In genomic region chr13:14064341-14065027, GRCm38 (mm10) we compare ENCODE assay signal across 9 mouse cellular contexts. TPM values are rescaled to one million over a fixed set of nuclear protein-coding genes. Genes with fewer than 3 reads are reported as not detected.
DNase-seq lines count a peak whose midpoint lies in the region; ATAC-seq lines count a peak whose summit lies in the region.
"Had no signal": no experiment of that assay in that cellular context is flagged by ENCODE, and none has a peak within 500 bp of the region (broad histone marks: within the 10 kb centered on the region; RNA-seq: fewer than 3 reads in every experiment).

No protein-coding gene starts in this region.

- no peaks in the 10 kb centered on the region for H3K27me3 ChIP-seq in limb, embryonic 15.5 days
- H3K27me3 ChIP-seq in midbrain, embryonic 15.5 days (replicated peaks), result no peaks in the 10 kb centered on the region
- no peaks in the 10 kb centered on the region for H3K27me3 ChIP-seq in stomach, embryonic 15.5 days (replicated peaks)
- H3K27me3 ChIP-seq: Patski had no signal

- peak; percentile 28 for DNase-seq in layer of hippocampus, adult 11-12 months (ENCODE audit: low spot score)
- no peak for DNase-seq in layer of hippocampus, adult 9-10 months (ENCODE audit: low spot score)
- peak; percentile 94 for DNase-seq in heart, adult 11 months
- peak; percentile 35 for DNase-seq in kidney, adult 11 months

- peak overlapping the region; percentile 59 for H3K4me2 ChIP-seq in limb, embryonic 15.5 days
- H3K4me2 ChIP-seq in midbrain, embryonic 15.5 days, result peak overlapping the region; percentile 66
- peak overlapping the region; percentile 64 for H3K4me2 ChIP-seq in stomach, embryonic 15.5 days

- H3K4me3 ChIP-seq in limb, embryonic 15.5 days, result peak overlapping the region; percentile 98
- peak overlapping the region; percentile 100 for H3K4me3 ChIP-seq in midbrain, embryonic 15.5 days
- H3K4me3 ChIP-seq in stomach, embryonic 15.5 days (replicated peaks), result peak overlapping the region; percentile 99

- peak overlapping the region; percentile 99 for H3K27ac ChIP-seq in limb, embryonic 15.5 days
- peak overlapping the region; percentile 93 for H3K27ac ChIP-seq in midbrain, embryonic 15.5 days
- peak overlapping the region; percentile 99 for H3K27ac ChIP-seq in stomach, embryonic 15.5 days

- H3K4me1 ChIP-seq in limb, embryonic 15.5 days, result peaks cover 10% of the 10 kb centered on the region; the same call in 1 of the 2 replicates
- peaks cover 47% of the 10 kb centered on the region for H3K4me1 ChIP-seq in midbrain, embryonic 15.5 days
- H3K4me1 ChIP-seq in stomach, embryonic 15.5 days, result 0 out of 2 replicates have a peak, but pooled peaks cover 3% of the 10 kb centered on the region

- H3K36me3 ChIP-seq in limb, embryonic 15.5 days, result no peaks in the 10 kb centered on the region
- 0 out of 2 replicates have a peak, but pooled peaks cover 3% of the 10 kb centered on the region for H3K36me3 ChIP-seq in midbrain, embryonic 15.5 days (replicated peaks)
- H3K36me3 ChIP-seq in stomach, embryonic 15.5 days, result no peaks in the 10 kb centered on the region

- ATAC-seq in common myeloid progenitor, adult 5-6 weeks (replicated peaks; ENCODE audit: low read depth, poor library complexity, severe bottlenecking), result 0 out of 2 replicates have a peak, but pooled peaks have one; percentile 4
- no peak for ATAC-seq in limb, embryonic 15.5 days (ENCODE audit: insufficient number of reproducible peaks, low FRiP score, low TSS enrichment, low read depth)
- ATAC-seq in midbrain, embryonic 15.5 days (replicated peaks), result peak; percentile 2
- ATAC-seq in stomach, embryonic 15.5 days (ENCODE audit: insufficient read depth, low FRiP score, low read depth), result no peak

- H3K9ac ChIP-seq in limb, embryonic 15.5 days, result peak overlapping the region; percentile 98
- H3K9ac ChIP-seq in midbrain, embryonic 15.5 days, result peak overlapping the region; percentile 97
- peak overlapping the region; percentile 94 for H3K9ac ChIP-seq in stomach, embryonic 15.5 days

- no peaks in the 10 kb centered on the region for H3K9me3 ChIP-seq in limb, embryonic 15.5 days
- H3K9me3 ChIP-seq in midbrain, embryonic 15.5 days, result no peaks in the 10 kb centered on the region
- H3K9me3 ChIP-seq in stomach, embryonic 15.5 days, result no peaks in the 10 kb centered on the region

- WGBS in limb, embryonic 15.5 days, result under 1% methylated on average over 57 of the region's 65 CpGs
- under 1% methylated on average over 56 of the region's 65 CpGs for WGBS in midbrain, embryonic 15.5 days
- 1% methylated on average over 57 of the region's 65 CpGs for WGBS in stomach, embryonic 15.5 days

RNA-seq across cellular contexts. Expression of gene Ggps1, which starts 1.2 kb away (rescaled TPM):
- total RNA-seq in common myeloid progenitor, adult 5-6 weeks (2017), result 16.9 and 25.4 TPM in 2 replicates
- 48.4 and 51.4 TPM in 2 replicates for polyA plus RNA-seq in limb, embryonic 15.5 days (2015; fragmentation: Nextera tagmentation; extraction: Ambion mirVana)
- 69.7 and 70.9 TPM in 2 replicates for polyA plus RNA-seq in midbrain, embryonic 15.5 days (2015; fragmentation: Nextera tagmentation; extraction: Ambion mirVana)
- 44.1 and 46.1 TPM in 2 replicates for polyA plus RNA-seq in stomach, embryonic 15.5 days (2015; fragmentation: Nextera tagmentation; extraction: Ambion mirVana)

RNA-seq across cellular contexts. Expression of gene Arid4b, which starts 1.5 kb away (rescaled TPM):
- 64.8 and 72.9 TPM in 2 replicates for total RNA-seq in common myeloid progenitor, adult 5-6 weeks (2017)
- 71.2 and 79.0 TPM in 2 replicates for polyA plus RNA-seq in limb, embryonic 15.5 days (2015; fragmentation: Nextera tagmentation; extraction: Ambion mirVana)
- polyA plus RNA-seq in midbrain, embryonic 15.5 days (2015; fragmentation: Nextera tagmentation; extraction: Ambion mirVana), result 77.7 and 81.1 TPM in 2 replicates
- polyA plus RNA-seq in stomach, embryonic 15.5 days (2015; fragmentation: Nextera tagmentation; extraction: Ambion mirVana), result 61.6 and 63.3 TPM in 2 replicates

RNA-seq across cellular contexts. Expression of gene Tbce, which starts 25.0 kb away (rescaled TPM):
- total RNA-seq in common myeloid progenitor, adult 5-6 weeks (2017), result 71.0 and 77.9 TPM in 2 replicates
- 50.1 and 50.8 TPM in 2 replicates for polyA plus RNA-seq in limb, embryonic 15.5 days (2015; fragmentation: Nextera tagmentation; extraction: Ambion mirVana)
- polyA plus RNA-seq in midbrain, embryonic 15.5 days (2015; fragmentation: Nextera tagmentation; extraction: Ambion mirVana), result 100 and 113 TPM in 2 replicates
- 52.2 and 57.9 TPM in 2 replicates for polyA plus RNA-seq in stomach, embryonic 15.5 days (2015; fragmentation: Nextera tagmentation; extraction: Ambion mirVana)

Comparison
In these comparisons a context has a peak if more than half of its experiments do, and no peak if none do; other contexts are left out.
1. ATAC-seq: peak in common myeloid progenitor, adult 5-6 weeks (single experiment) and midbrain, embryonic 15.5 days (single experiment); none in limb, embryonic 15.5 days (single experiment) and stomach, embryonic 15.5 days (single experiment).
2. Peak in every context shown above with its lines, with median percentiles within 50 percentile points of each other: H3K27ac ChIP-seq, H3K4me2 ChIP-seq, H3K4me3 ChIP-seq and H3K9ac ChIP-seq.